Mouse (Mus musculus) kidney, postnatal 0 days (tissue): ENCODE results near the gene Loxl4. TPM values are rescaled to one million over a fixed set of nuclear protein-coding genes. Genes with fewer than 3 reads are reported as not detected.

Experiments
- ATAC-seq: fragments of 200-750 bp; cut with Nextera tagmentation; replicated peaks from 2 replicates; pipeline ENCODE4 v1.8.0; 2017; ENCODE audit warnings: low read depth, moderate number of reproducible peaks, moderate TSS enrichment, moderate library complexity; ENCODE audit not compliant: low FRiP score
- DNase-seq: peaks from one replicate; pipeline ENCODE4 v3.0.0-alpha.2; 2016; ENCODE audit warnings: low spot score
- H3K27ac ChIP-seq: fragments of 300-500 bp; sonication (generic); 2 replicates; pipeline ENCODE4 v1.5.1; 2014; ENCODE audit warnings: mild to moderate bottlenecking
- H3K27me3 ChIP-seq: fragments of 300-500 bp; sonication (generic); 2 replicates; pipeline ENCODE4 v1.6.1; 2014; ENCODE audit warnings: low read length, mixed read lengths; ENCODE audit not compliant: insufficient read depth
- H3K36me3 ChIP-seq: fragments of 300-500 bp; sonication (generic); 2 replicates; pipeline ENCODE4 v1.6.1; 2014; ENCODE audit warnings: low read length, mixed read lengths; ENCODE audit not compliant: insufficient read depth
- H3K4me1 ChIP-seq: fragments of 300-500 bp; sonication (generic); replicated peaks from 2 replicates; pipeline ENCODE4 v1.6.1; 2014; ENCODE audit warnings: antibody characterized with exemption, low read length, mixed read lengths; ENCODE audit not compliant: insufficient read depth
- H3K4me2 ChIP-seq: fragments of 300-500 bp; sonication (generic); 2 replicates; pipeline ENCODE4 v1.6.1; 2014; ENCODE audit warnings: mild to moderate bottlenecking, low read length, moderate library complexity, mixed read lengths
- H3K4me3 ChIP-seq: fragments of 300-500 bp; sonication (generic); replicated peaks from 2 replicates; pipeline ENCODE4 v1.5.1; 2014; ENCODE audit warnings: low read depth, low read length
- H3K9ac ChIP-seq: fragments of 300-500 bp; sonication (generic); 2 replicates; pipeline ENCODE4 v1.6.1; 2014; ENCODE audit warnings: low read depth, low read length
- H3K9me3 ChIP-seq: fragments of 300-500 bp; sonication (generic); replicated peaks from 2 replicates; pipeline ENCODE4 v1.6.1; 2016; ENCODE audit warnings: low read length, inconsistent platforms, mixed read lengths
- CTCF ChIP-seq: IDR thresholded peaks from 2 replicates; pipeline ENCODE4 v1.5.1; 2016; ENCODE audit warnings: antibody characterized with exemption, low read depth, mild to moderate bottlenecking, moderate library complexity
- WGBS: fragments of 180-500 bp; shearing (Covaris S2); extraction: QIAGEN DNeasy Blood & Tissue Kit; methylation state at CpG from one replicate; pipeline ENCODE4 v1.1.7; 2014; 5-methylcytosine and 5-hydroxymethylcytosine counted together
- polyA plus RNA-seq: library from polyadenylated mRNA; unstranded; fragments of >200 nt; fragmentation: Nextera tagmentation; extraction: Ambion mirVana; gene quantifications from 2 replicates; pipeline ENCODE4 v1.2.1, GENCODE M21; 2015

Loxl4 gene
- polyA plus RNA-seq, 1 experiment from 2014 or later, result 1.2 TPM

GRCm38 (mm10) chr19:42578631-42579030 lies 34.0 kb downstream of the Loxl4 start:
- Histone ChIP-seq H3K9ac (no peak overlapping the region), H3K36me3 (0 out of 2 replicates have a peak, but pooled peaks cover 9% of the 10 kb centered on the region), H3K4me2 (no peak overlapping the region), H3K4me3 (no peak overlapping the region), H3K27me3 (no peaks in the 10 kb centered on the region), H3K4me1 (no peaks in the 10 kb centered on the region), H3K27ac (no peak overlapping the region), H3K9me3 (no peaks in the 10 kb centered on the region)
- ATAC-seq (no peak), DNase-seq (no peak)
- TF ChIP-seq CTCF, result no peak
- WGBS, result 77% methylated on average over 4 of the region's 4 CpGs

DNA sequence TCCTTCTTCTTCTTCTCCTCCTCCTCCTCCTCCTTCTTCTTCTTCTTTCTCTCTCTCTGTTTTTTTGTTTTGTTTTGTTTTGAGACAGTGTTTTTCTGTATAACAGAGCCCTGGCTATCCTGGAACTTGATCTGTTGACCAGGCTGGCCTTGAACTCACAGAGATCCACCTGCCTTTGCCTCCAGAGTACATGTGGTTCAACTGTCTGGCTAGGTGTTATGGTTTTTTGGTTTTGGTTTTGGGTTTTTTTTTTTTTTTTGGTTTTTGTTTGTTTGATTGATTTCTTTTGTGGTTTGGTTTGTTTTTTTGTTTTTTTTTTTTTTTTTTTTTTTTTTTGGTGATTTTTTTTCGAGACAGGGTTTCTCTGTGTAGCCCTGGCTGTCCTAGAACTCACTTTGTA lies 35.8 kb downstream of the Loxl4 start:
- Histone ChIP-seq H3K36me3 (no peaks in the 10 kb centered on the region), H3K27ac (no peak overlapping the region), H3K4me2 (no peak overlapping the region), H3K9ac (no peak overlapping the region), H3K9me3 (no peaks in the 10 kb centered on the region), H3K27me3 (no peaks in the 10 kb centered on the region), H3K4me3 (no peak overlapping the region), H3K4me1 (no peaks in the 10 kb centered on the region)
- DNase-seq, result no peak
- no peak for ATAC-seq
- no CpG with 5 or more reads among the region's 1 CpGs for WGBS
- TF ChIP-seq CTCF, result no peak

- 80% methylated on average over 2 of the region's 2 CpGs for WGBS
- no peak for TF ChIP-seq CTCF
Measured at GRCm38 (mm10) chr19:42575317-42575716, 37.3 kb downstream of the Loxl4 start.

DNA sequence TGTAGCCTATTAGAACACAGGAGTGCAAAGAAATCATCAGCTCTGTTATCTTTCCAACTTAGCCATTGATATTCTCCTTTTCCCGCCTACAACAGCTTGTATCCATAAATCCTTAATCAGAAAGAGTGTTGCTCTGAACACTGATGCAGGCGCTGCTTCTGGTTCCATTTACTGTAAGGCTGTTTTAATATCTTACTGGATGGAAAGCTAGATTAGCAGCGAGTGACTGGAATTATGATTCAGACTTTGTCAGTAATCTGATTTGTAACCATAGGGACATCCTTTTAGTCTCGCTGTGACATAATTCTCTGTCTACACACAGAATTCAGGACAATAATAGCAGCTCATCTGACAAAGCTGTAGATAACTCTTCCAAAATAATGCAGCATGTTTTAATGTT lies 41.3 kb downstream of the Loxl4 start:
- WGBS, result 80% methylated on average over 4 of the region's 4 CpGs
- no peak for ATAC-seq
- H3K9me3 ChIP-seq, result no peaks in the 10 kb centered on the region

More at GRCm38 (mm10) chr19:42575317-42575716, 37.3 kb downstream of the Loxl4 start:
- Histone ChIP-seq H3K27ac (no peak overlapping the region), H3K9me3 (no peaks in the 10 kb centered on the region), H3K4me2 (no peak overlapping the region), H3K4me1 (no peaks in the 10 kb centered on the region), H3K4me3 (no peak overlapping the region), H3K27me3 (no peaks in the 10 kb centered on the region), H3K36me3 (no peaks in the 10 kb centered on the region), H3K9ac (no peak overlapping the region)
- DNase-seq (no peak), ATAC-seq (no peak)

GRCm38 (mm10) chr19:42569076-42569475 lies 43.5 kb downstream of the Loxl4 start:
- ATAC-seq (no peak), DNase-seq (no peak)
- H3K36me3 ChIP-seq, result 0 out of 2 replicates have a peak, but pooled peaks cover 5% of the 10 kb centered on the region
- 84% methylated on average over 2 of the region's 2 CpGs for WGBS
- no peak overlapping the region for H3K27ac ChIP-seq
- no peak overlapping the region for H3K4me3 ChIP-seq
- no peak overlapping the region for H3K9ac ChIP-seq
- no peaks in the 10 kb centered on the region for H3K27me3 ChIP-seq
- H3K4me1 ChIP-seq, result no peaks in the 10 kb centered on the region
- TF ChIP-seq CTCF, result no peak
- no peak overlapping the region for H3K4me2 ChIP-seq
- no peaks in the 10 kb centered on the region for H3K9me3 ChIP-seq

More for the DNA sequence above, 41.3 kb downstream of the Loxl4 start:
- DNase-seq, result no peak
- Histone ChIP-seq H3K9ac (no peak overlapping the region), H3K4me3 (no peak overlapping the region), H3K4me2 (no peak overlapping the region), H3K36me3 (no peaks in the 10 kb centered on the region), H3K27me3 (no peaks in the 10 kb centered on the region), H3K27ac (no peak overlapping the region), H3K4me1 (no peaks in the 10 kb centered on the region)
- TF ChIP-seq CTCF, result no peak

DNA sequence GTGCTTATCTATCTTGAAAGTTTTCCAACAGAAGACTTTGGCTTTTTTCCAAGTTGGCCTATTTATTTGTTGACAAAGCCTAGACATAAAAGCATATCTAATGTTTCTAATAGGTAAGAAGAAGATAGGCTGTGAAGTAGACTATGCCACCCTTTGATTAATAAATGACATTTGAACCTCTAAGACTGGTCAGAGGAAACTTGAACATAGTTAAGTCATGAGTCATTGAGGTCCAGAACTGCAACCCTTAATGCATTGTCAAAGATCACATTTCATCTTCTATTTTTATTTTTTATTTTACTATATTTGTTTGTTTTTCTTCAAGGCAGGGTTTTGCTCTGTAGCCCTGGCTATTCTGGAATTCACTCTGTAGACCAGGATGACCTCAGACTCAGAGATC lies 45.6 kb downstream of the Loxl4 start:
- Histone ChIP-seq H3K4me1 (no peaks in the 10 kb centered on the region), H3K9me3 (no peaks in the 10 kb centered on the region), H3K27ac (no peak overlapping the region), H3K4me2 (no peak overlapping the region), H3K36me3 (0 out of 2 replicates have a peak, but pooled peaks cover 12% of the 10 kb centered on the region), H3K4me3 (no peak overlapping the region), H3K27me3 (no peaks in the 10 kb centered on the region), H3K9ac (no peak overlapping the region)
- no peak for ATAC-seq
- TF ChIP-seq CTCF, result no peak
- no peak for DNase-seq
